Mouse (Mus musculus): ENCODE results near the gene Opcml. TPM values are rescaled to one million over a fixed set of nuclear protein-coding genes. Genes with fewer than 3 reads are reported as not detected.

Opcml gene
- polyA plus RNA-seq, 1 experiment: not detected

- Histone ChIP-seq H3K4me3 (no peak overlapping the region), H3ac (ENCODE audit: control insufficient read depth, insufficient read length) (no peak overlapping the region), H3K36me3 (ENCODE audit: control insufficient read depth, insufficient read depth) (no peaks in the 10 kb centered on the region), H3K79me2 (ENCODE audit: control insufficient read depth, insufficient read depth) (no peaks in the 10 kb centered on the region), H3K4me2 (ENCODE audit: low read depth) (no peak overlapping the region), H3K27me3 (ENCODE audit: control insufficient read depth, insufficient read depth, insufficient read length) (no peaks in the 10 kb centered on the region)
- TF ChIP-seq REST (IDR thresholded peaks at IDR 0.05; ENCODE audit: insufficient read depth, insufficient read length) (no peak), POLR2A (IDR thresholded peaks at IDR 0.05; ENCODE audit: insufficient read length, low read depth) (no peak), MAX (IDR thresholded peaks at IDR 0.05; ENCODE audit: low read depth) (no peak), MYOD1 (IDR thresholded peaks at IDR 0.05; ENCODE audit: control insufficient read depth in 1 of 3, insufficient read length in 2 of 3, low read depth in 2 of 3) (no peak), TCF3 (IDR thresholded peaks at IDR 0.05; ENCODE audit: insufficient read length, low read depth) (no peak), POLR2AphosphoS2 (IDR thresholded peaks at IDR 0.05; ENCODE audit: insufficient read length, low read depth) (no peak), CEBPB (IDR thresholded peaks at IDR 0.05; ENCODE audit: insufficient read depth, poor library complexity, severe bottlenecking) (no peak), E2F4 (IDR thresholded peaks at IDR 0.05; ENCODE audit: insufficient read depth) (no peak), MYOG (IDR thresholded peaks at IDR 0.05; ENCODE audit: control insufficient read depth in 1 of 3, insufficient read depth in 1 of 3, insufficient read length in 2 of 3, low read depth in 2 of 3) (no peak), USF1 (IDR thresholded peaks at IDR 0.05; ENCODE audit: low read depth) (no peak), TCF12 (IDR thresholded peaks at IDR 0.05; ENCODE audit: insufficient read depth, poor library complexity, severe bottlenecking) (no peak)
These were observed 801.6 kb downstream of the Opcml start for GRCm38 (mm10) chr9:28592208-28592607.

DNA sequence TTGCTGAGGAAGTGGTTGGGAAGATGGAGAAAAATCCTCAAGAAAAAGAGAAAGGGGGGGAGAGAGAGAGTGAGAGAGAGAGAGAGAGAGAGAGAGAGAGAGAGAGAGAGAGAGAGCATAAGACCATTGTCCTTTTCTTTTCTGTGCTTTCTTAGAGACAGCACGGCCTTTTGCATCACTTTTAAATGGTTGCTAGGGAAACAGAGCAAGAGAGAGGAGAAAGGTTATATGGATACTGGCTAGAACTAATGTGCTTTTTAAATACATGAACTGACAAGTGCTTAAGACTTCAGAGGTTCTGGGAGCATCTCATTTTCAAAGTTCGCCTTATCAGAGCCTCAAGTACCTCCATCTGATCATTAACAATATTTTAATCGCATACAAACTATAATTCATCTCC lies 804.5 kb downstream of the Opcml start:
- no peaks in the 10 kb centered on the region for H3K36me3 ChIP-seq (ENCODE audit: control insufficient read depth, insufficient read depth)
- no peak overlapping the region for H3ac ChIP-seq (ENCODE audit: control insufficient read depth, insufficient read length)
- H3K27me3 ChIP-seq (ENCODE audit: control insufficient read depth, insufficient read depth, insufficient read length): no peaks in the 10 kb centered on the region
- no peak for TF ChIP-seq TCF3 (IDR thresholded peaks at IDR 0.05; ENCODE audit: insufficient read length, low read depth)
- no peaks in the 10 kb centered on the region for H3K79me2 ChIP-seq (ENCODE audit: control insufficient read depth, insufficient read depth)
- no peak overlapping the region for H3K4me3 ChIP-seq
- H3K4me2 ChIP-seq (ENCODE audit: low read depth): no peak overlapping the region

GRCm38 (mm10) chr9:28605561-28605960 lies 815.0 kb downstream of the Opcml start:
- no peak overlapping the region for H3K4me3 ChIP-seq

DNA sequence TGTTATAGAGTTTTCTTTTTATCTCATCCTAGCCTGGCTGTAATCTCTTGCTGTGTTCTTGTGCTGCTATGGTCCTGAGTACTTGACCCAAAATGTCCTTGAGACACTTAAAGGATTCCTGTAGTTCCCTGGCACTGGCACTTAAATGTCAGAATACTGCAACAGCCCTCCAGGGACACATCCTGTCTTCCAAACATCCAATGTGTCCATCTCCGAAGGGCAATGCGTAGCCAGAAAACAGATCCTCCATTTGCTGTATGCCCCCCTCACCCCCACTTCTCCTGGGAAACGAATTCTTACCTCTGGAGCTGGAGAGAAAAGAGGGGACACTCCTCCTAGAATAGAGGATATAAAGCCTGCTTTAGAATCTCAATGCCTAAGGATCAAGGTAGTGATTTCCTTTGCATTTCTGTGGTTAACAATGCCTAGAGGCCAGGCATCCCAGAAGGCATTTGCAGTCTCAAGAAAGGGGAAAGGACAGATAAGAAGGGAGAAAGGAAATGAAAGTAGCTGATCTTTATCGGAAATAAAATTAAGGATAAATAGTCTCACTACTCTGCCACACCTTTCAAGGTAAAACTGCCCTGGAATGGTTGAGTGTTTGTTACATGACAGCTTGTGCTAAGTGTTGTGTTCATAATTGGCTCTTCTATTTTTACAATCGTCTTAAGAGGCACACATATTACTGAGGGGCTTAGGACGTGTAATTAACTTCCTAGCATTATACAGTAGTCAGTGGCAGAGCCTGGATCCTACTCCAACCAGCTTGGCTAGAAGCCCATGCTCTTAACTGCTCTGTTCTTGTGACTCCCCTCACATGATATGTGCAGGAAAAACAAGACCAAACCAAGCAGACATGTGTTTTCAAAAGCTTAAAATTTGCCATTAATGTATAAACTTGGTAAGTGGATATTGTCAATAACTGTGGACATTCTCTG lies 823.4 kb downstream of the Opcml start:
- Histone ChIP-seq H3K36me3 (ENCODE audit: control insufficient read depth, insufficient read depth) (no peaks in the 10 kb centered on the region), H3K79me2 (ENCODE audit: control insufficient read depth, insufficient read depth) (no peaks in the 10 kb centered on the region), H3K4me2 (ENCODE audit: low read depth) (no peak overlapping the region), H3ac (ENCODE audit: control insufficient read depth, insufficient read length) (no peak overlapping the region), H3K27me3 (ENCODE audit: control insufficient read depth, insufficient read depth, insufficient read length) (no peaks in the 10 kb centered on the region), H3K4me3 (no peak overlapping the region)
- no peak for TF ChIP-seq E2F4 (IDR thresholded peaks at IDR 0.05; ENCODE audit: insufficient read depth)
- TF ChIP-seq REST (IDR thresholded peaks at IDR 0.05; ENCODE audit: insufficient read depth, insufficient read length): no peak
- no peak for TF ChIP-seq POLR2A (IDR thresholded peaks at IDR 0.05; ENCODE audit: insufficient read length, low read depth)
- TF ChIP-seq MYOD1 (IDR thresholded peaks at IDR 0.05; ENCODE audit: control insufficient read depth in 1 of 3, insufficient read length in 2 of 3, low read depth in 2 of 3): no peak
- TF ChIP-seq TCF3 (IDR thresholded peaks at IDR 0.05; ENCODE audit: insufficient read length, low read depth): no peak
- TF ChIP-seq CEBPB (IDR thresholded peaks at IDR 0.05; ENCODE audit: insufficient read depth, poor library complexity, severe bottlenecking): no peak
- no peak for TF ChIP-seq MYOG (IDR thresholded peaks at IDR 0.05; ENCODE audit: control insufficient read depth in 1 of 3, insufficient read depth in 1 of 3, insufficient read length in 2 of 3, low read depth in 2 of 3)
- TF ChIP-seq TCF12 (IDR thresholded peaks at IDR 0.05; ENCODE audit: insufficient read depth, poor library complexity, severe bottlenecking): no peak
- TF ChIP-seq MAX (IDR thresholded peaks at IDR 0.05; ENCODE audit: low read depth): no peak

More at GRCm38 (mm10) chr9:28605561-28605960, 815.0 kb downstream of the Opcml start:
- H3K4me2 ChIP-seq (ENCODE audit: low read depth): no peak overlapping the region
- TF ChIP-seq USF1 (IDR thresholded peaks at IDR 0.05; ENCODE audit: low read depth) (no peak), CEBPB (IDR thresholded peaks at IDR 0.05; ENCODE audit: insufficient read depth, poor library complexity, severe bottlenecking) (no peak), POLR2A (IDR thresholded peaks at IDR 0.05; ENCODE audit: insufficient read length, low read depth) (no peak), MAX (IDR thresholded peaks at IDR 0.05; ENCODE audit: low read depth) (no peak), TCF3 (IDR thresholded peaks at IDR 0.05; ENCODE audit: insufficient read length, low read depth) (no peak), MYOD1 (IDR thresholded peaks at IDR 0.05; ENCODE audit: control insufficient read depth in 1 of 3, insufficient read length in 2 of 3, low read depth in 2 of 3) (no peak), E2F4 (IDR thresholded peaks at IDR 0.05; ENCODE audit: insufficient read depth) (no peak), REST (IDR thresholded peaks at IDR 0.05; ENCODE audit: insufficient read depth, insufficient read length) (no peak), SRF (IDR thresholded peaks at IDR 0.05; ENCODE audit: control insufficient read depth, insufficient read length, low read depth) (no peak), TCF12 (IDR thresholded peaks at IDR 0.05; ENCODE audit: insufficient read depth, poor library complexity, severe bottlenecking) (no peak), MYOG (IDR thresholded peaks at IDR 0.05; ENCODE audit: control insufficient read depth in 1 of 3, insufficient read depth in 1 of 3, insufficient read length in 2 of 3, low read depth in 2 of 3) (no peak), POLR2AphosphoS2 (IDR thresholded peaks at IDR 0.05; ENCODE audit: insufficient read length, low read depth) (no peak)
- no peaks in the 10 kb centered on the region for H3K36me3 ChIP-seq (ENCODE audit: control insufficient read depth, insufficient read depth)
- no peaks in the 10 kb centered on the region for H3K27me3 ChIP-seq (ENCODE audit: control insufficient read depth, insufficient read depth, insufficient read length)
- no peaks in the 10 kb centered on the region for H3K79me2 ChIP-seq (ENCODE audit: control insufficient read depth, insufficient read depth)
- no peak overlapping the region for H3ac ChIP-seq (ENCODE audit: control insufficient read depth, insufficient read length)

DNA sequence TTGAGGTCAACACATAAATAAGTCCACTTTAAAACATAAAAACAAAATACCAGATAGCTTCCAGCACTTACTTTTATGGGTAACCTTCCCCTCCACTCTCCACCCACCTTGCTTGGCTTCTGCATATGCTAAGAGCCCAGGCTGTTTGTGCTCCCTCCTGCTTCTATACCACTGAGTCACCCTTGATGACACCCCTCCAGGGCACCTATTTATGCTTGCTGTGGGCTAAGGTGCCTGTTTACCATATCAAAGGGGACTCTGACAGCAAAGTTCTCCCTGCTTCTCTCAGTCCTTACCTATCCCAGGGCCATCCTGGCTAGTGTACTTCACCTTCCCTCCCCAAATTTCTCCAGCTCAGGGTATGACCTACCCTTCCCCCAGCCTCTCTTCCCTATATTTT lies 824.9 kb downstream of the Opcml start:
- H3K36me3 ChIP-seq (ENCODE audit: control insufficient read depth, insufficient read depth): no peaks in the 10 kb centered on the region
- H3K4me3 ChIP-seq: no peak overlapping the region
- TF ChIP-seq MYOD1 (IDR thresholded peaks at IDR 0.05; ENCODE audit: control insufficient read depth in 1 of 3, insufficient read length in 2 of 3, low read depth in 2 of 3): no peak
- no peak for TF ChIP-seq SRF (IDR thresholded peaks at IDR 0.05; ENCODE audit: control insufficient read depth, insufficient read length, low read depth)
- no peak for TF ChIP-seq TCF12 (IDR thresholded peaks at IDR 0.05; ENCODE audit: insufficient read depth, poor library complexity, severe bottlenecking)
- TF ChIP-seq TCF3 (IDR thresholded peaks at IDR 0.05; ENCODE audit: insufficient read length, low read depth): no peak
- no peak for TF ChIP-seq E2F4 (IDR thresholded peaks at IDR 0.05; ENCODE audit: insufficient read depth)
- TF ChIP-seq MYOG (IDR thresholded peaks at IDR 0.05; ENCODE audit: control insufficient read depth in 1 of 3, insufficient read depth in 1 of 3, insufficient read length in 2 of 3, low read depth in 2 of 3): no peak
- TF ChIP-seq USF1 (IDR thresholded peaks at IDR 0.05; ENCODE audit: low read depth): no peak
- TF ChIP-seq POLR2AphosphoS2 (IDR thresholded peaks at IDR 0.05; ENCODE audit: insufficient read length, low read depth): no peak
- no peak for TF ChIP-seq POLR2A (IDR thresholded peaks at IDR 0.05; ENCODE audit: insufficient read length, low read depth)
- TF ChIP-seq CEBPB (IDR thresholded peaks at IDR 0.05; ENCODE audit: insufficient read depth, poor library complexity, severe bottlenecking): no peak
- no peak for TF ChIP-seq MAX (IDR thresholded peaks at IDR 0.05; ENCODE audit: low read depth)
- TF ChIP-seq REST (IDR thresholded peaks at IDR 0.05; ENCODE audit: insufficient read depth, insufficient read length): no peak
- H3K4me2 ChIP-seq (ENCODE audit: low read depth): no peak overlapping the region
- no peak overlapping the region for H3ac ChIP-seq (ENCODE audit: control insufficient read depth, insufficient read length)
- H3K79me2 ChIP-seq (ENCODE audit: control insufficient read depth, insufficient read depth): no peaks in the 10 kb centered on the region
- no peaks in the 10 kb centered on the region for H3K27me3 ChIP-seq (ENCODE audit: control insufficient read depth, insufficient read depth, insufficient read length)
